ENCODE assay signal across 13 mouse cellular contexts in genomic region chr16:29592171-29592570, GRCm38 (mm10). TPM values are rescaled to one million over a fixed set of nuclear protein-coding genes. Genes with fewer than 3 reads are reported as not detected.
"Had no signal": no experiment of that assay in that cellular context is flagged by ENCODE, and none has a peak within 500 bp of the region (broad histone marks: within the 10 kb centered on the region; RNA-seq: fewer than 3 reads in every experiment).

No protein-coding gene starts in this region.

- DNase-seq: retina, postnatal 1 day; right cerebral cortex, adult 18-20 months; right cerebral cortex, postnatal 14 days; right cerebral cortex, postnatal 25 days; right cerebral cortex, postnatal 4 days; spleen, adult 18-20 months; thymus, adult 18-20 months; thymus, adult 2 months; thymus, postnatal 14 days; thymus, postnatal 25 days; thymus, postnatal 36 days; thymus, postnatal 4 days had no signal

RNA-seq across cellular contexts. Expression of gene Atp13a4, which starts 47.5 kb away (rescaled TPM):
- total RNA-seq: neutrophil, adult 5-6 weeks had no signal
